Mouse (Mus musculus): ENCODE measurements around the gene Alx1. TPM values are rescaled to one million over a fixed set of nuclear protein-coding genes. Genes with fewer than 3 reads are reported as not detected.

The Alx1 gene
- 1.1 and 2.2 TPM in 2 replicates for polyA plus RNA-seq (2012; rRNA removed)

DNA sequence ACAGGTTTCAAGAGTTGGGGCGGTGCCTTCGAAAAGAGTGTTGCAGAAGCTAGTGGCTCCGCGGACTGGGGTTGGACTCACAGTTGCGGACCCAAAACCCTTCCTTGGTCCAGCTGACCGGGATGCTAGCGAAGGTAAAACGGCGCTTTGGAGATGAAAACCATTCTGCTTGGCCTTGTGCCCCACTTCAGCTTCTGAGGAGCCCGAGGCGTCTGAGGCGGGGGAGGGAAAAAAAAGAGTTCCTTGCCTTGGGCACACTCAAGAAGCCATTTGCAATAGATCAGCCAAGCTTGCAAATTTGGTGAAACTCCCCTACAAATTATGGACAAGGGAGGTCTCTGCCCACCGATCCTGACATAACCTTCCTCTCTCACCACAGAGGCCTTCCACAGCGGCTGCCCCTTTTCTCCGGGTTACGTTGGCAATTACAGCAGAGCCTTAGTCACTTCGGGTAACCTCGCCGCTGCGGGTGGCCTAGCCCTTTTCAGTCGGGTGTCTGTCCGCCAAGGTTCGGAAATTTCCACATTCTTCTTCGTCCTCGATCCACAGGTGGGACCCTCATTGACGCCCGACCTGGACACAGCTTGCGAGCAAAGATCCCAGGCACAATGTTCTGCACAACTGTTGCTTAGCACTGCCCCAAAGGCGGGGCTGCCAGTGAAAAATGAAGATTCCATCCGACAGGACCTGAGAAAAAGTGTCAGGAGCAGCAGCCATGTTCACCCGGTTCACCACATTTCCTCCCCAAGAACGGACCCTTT lies at the start of gene Alx1:
Gene Alx1, minus strand, starts transcription at position 486 of the 761 bp plus-strand sequence.

Other genes starting within 250 kb of the Alx1 start
- gene Lrriq1, start 206.1 kb upstream of the Alx1 start, polyA plus RNA-seq (2012; rRNA removed) = 2.0 and 2.1 TPM in 2 replicates